Mouse (Mus musculus): ENCODE data around the gene Fnip2.

GRCm38 (mm10) chr3:79410629-79410995 lies 157.0 kb downstream of the Fnip2 start:
- no peak for TF ChIP-seq CTCF (IDR thresholded peaks at IDR 0.05; ENCODE audit: low read depth, low read length)
- no peak for TF ChIP-seq POLR2AphosphoS5 (IDR thresholded peaks at IDR 0.05; ENCODE audit: insufficient replicate concordance, low read depth, low read length)
- TF ChIP-seq TAL1 (conservative IDR thresholded peaks at IDR 0.05; ENCODE audit: low read depth, low read length) = no peak

Data from G1E (cell line).